Mouse (Mus musculus) stomach, embryonic 16.5 days (tissue): ENCODE measurements at regions not wholly inside any gene's neighbourhood (a gene's known extent, or its start where the extent isn't known, plus 50 kb on each side); places are given as distances from the start of the nearest gene placed in this dataset.

ENCODE experiments used
- ATAC-seq: fragments of 200-750 bp; cut with Nextera tagmentation; 2 replicates; pipeline ENCODE4 v1.8.0; 2017; ENCODE audit warnings: moderate number of reproducible peaks, moderate TSS enrichment; ENCODE audit not compliant: insufficient read depth, low FRiP score
- H3K27ac ChIP-seq: fragments of 300-500 bp; sonication (generic); 2 replicates; pipeline ENCODE4 v1.5.1; 2014; ENCODE audit warnings: low read length
- H3K27me3 ChIP-seq: fragments of 300-500 bp; sonication (generic); 2 replicates; pipeline ENCODE4 v1.6.1; 2014; ENCODE audit warnings: low read length, control low read depth, mixed read lengths; ENCODE audit not compliant: control insufficient read depth, insufficient read depth
- H3K36me3 ChIP-seq: fragments of 300-500 bp; sonication (generic); 2 replicates; pipeline ENCODE4 v1.6.1; 2014; ENCODE audit warnings: low read length; ENCODE audit not compliant: control insufficient read depth, insufficient read depth
- H3K4me1 ChIP-seq: fragments of 300-500 bp; sonication (generic); 2 replicates; pipeline ENCODE4 v1.6.1; 2014; ENCODE audit warnings: low read length, control low read depth, mixed read lengths; ENCODE audit not compliant: control insufficient read depth, insufficient read depth
- H3K4me2 ChIP-seq: fragments of 300-500 bp; sonication (generic); 2 replicates; pipeline ENCODE4 v1.6.1; 2014; ENCODE audit warnings: low read depth, low read length, mixed read lengths
- H3K4me3 ChIP-seq: fragments of 300-500 bp; sonication (generic); replicated peaks from 2 replicates; pipeline ENCODE4 v1.5.1; 2014; ENCODE audit warnings: mild to moderate bottlenecking, low read length
- H3K9ac ChIP-seq: fragments of 300-500 bp; sonication (generic); 2 replicates; pipeline ENCODE4 v1.6.1; 2014; ENCODE audit warnings: low read length
- H3K9me3 ChIP-seq: fragments of 300-500 bp; sonication (generic); replicated peaks from 2 replicates; pipeline ENCODE4 v1.6.1; 2016; ENCODE audit warnings: low read length, control low read depth; ENCODE audit not compliant: control insufficient read depth
- WGBS: fragments of 180-500 bp; shearing (Covaris S2); extraction: QIAGEN DNeasy Blood & Tissue Kit; methylation state at CpG from one replicate; pipeline ENCODE4 v1.1.7; 2014; 5-methylcytosine and 5-hydroxymethylcytosine counted together

GRCm38 (mm10) chr9:94301896-94302295 is 236.0 kb downstream of the 1190002N15Rik start:
- Histone ChIP-seq H3K36me3 (no peaks in the 10 kb centered on the region), H3K9ac (no peak overlapping the region), H3K4me1 (no peaks in the 10 kb centered on the region), H3K4me3 (no peak overlapping the region), H3K27ac (no peak overlapping the region), H3K9me3 (no peaks in the 10 kb centered on the region), H3K4me2 (no peak overlapping the region), H3K27me3 (no peaks in the 10 kb centered on the region)
- ATAC-seq, result no peak
- 77% methylated on average over 1 of the region's 1 CpGs for WGBS

- Histone ChIP-seq H3K36me3 (no peaks in the 10 kb centered on the region), H3K4me3 (no peak overlapping the region), H3K27me3 (no peaks in the 10 kb centered on the region), H3K9ac (no peak overlapping the region), H3K9me3 (no peaks in the 10 kb centered on the region), H3K4me1 (no peaks in the 10 kb centered on the region), H3K4me2 (no peak overlapping the region), H3K27ac (no peak overlapping the region)
- no peak for ATAC-seq
- WGBS, result 39% methylated on average over 6 of the region's 6 CpGs
These were observed 242.4 kb downstream of the 1190002N15Rik start for GRCm38 (mm10) chr9:94295431-94295830.

- Histone ChIP-seq H3K9ac (no peak overlapping the region), H3K27ac (no peak overlapping the region), H3K36me3 (no peaks in the 10 kb centered on the region), H3K4me3 (no peak overlapping the region), H3K4me1 (no peaks in the 10 kb centered on the region), H3K9me3 (no peaks in the 10 kb centered on the region), H3K4me2 (no peak overlapping the region), H3K27me3 (no peaks in the 10 kb centered on the region)
- no peak for ATAC-seq
- WGBS, result 67% methylated on average over 3 of the region's 3 CpGs
These were observed 245.7 kb downstream of the 1190002N15Rik start for GRCm38 (mm10) chr9:94292147-94292546.

GRCm38 (mm10) chr9:94289546-94289945 is 248.3 kb downstream of the 1190002N15Rik start:
- Histone ChIP-seq H3K4me3 (no peak overlapping the region), H3K4me2 (no peak overlapping the region), H3K9ac (no peak overlapping the region), H3K27ac (no peak overlapping the region), H3K9me3 (no peaks in the 10 kb centered on the region), H3K36me3 (no peaks in the 10 kb centered on the region), H3K4me1 (no peaks in the 10 kb centered on the region), H3K27me3 (no peaks in the 10 kb centered on the region)
- ATAC-seq, result no peak

GRCm38 (mm10) chr9:94287559-94287958 is 250.3 kb downstream of the 1190002N15Rik start:
- H3K4me3 ChIP-seq, result no peak overlapping the region
- no peak for ATAC-seq
- no peak overlapping the region for H3K9ac ChIP-seq
- no peaks in the 10 kb centered on the region for H3K4me1 ChIP-seq
- 57% methylated on average over 2 of the region's 2 CpGs for WGBS
- no peaks in the 10 kb centered on the region for H3K27me3 ChIP-seq
- H3K27ac ChIP-seq, result no peak overlapping the region
- H3K36me3 ChIP-seq, result no peaks in the 10 kb centered on the region
- H3K9me3 ChIP-seq, result no peaks in the 10 kb centered on the region
- no peak overlapping the region for H3K4me2 ChIP-seq

- Histone ChIP-seq H3K9me3 (no peaks in the 10 kb centered on the region), H3K9ac (no peak overlapping the region), H3K4me3 (no peak overlapping the region), H3K4me1 (no peaks in the 10 kb centered on the region), H3K27me3 (no peaks in the 10 kb centered on the region), H3K27ac (no peak overlapping the region), H3K4me2 (no peak overlapping the region), H3K36me3 (no peaks in the 10 kb centered on the region)
- ATAC-seq, result no peak
- WGBS, result 80% methylated on average over 4 of the region's 4 CpGs
These were observed 259.0 kb downstream of the 1190002N15Rik start for GRCm38 (mm10) chr9:94278657-94279585.

- H3K4me1 ChIP-seq, result no peaks in the 10 kb centered on the region
- H3K9me3 ChIP-seq, result no peaks in the 10 kb centered on the region
- H3K36me3 ChIP-seq, result no peaks in the 10 kb centered on the region
- no peaks in the 10 kb centered on the region for H3K27me3 ChIP-seq
- no peak overlapping the region for H3K9ac ChIP-seq
- no peak overlapping the region for H3K4me3 ChIP-seq
- H3K27ac ChIP-seq, result no peak overlapping the region
- H3K4me2 ChIP-seq, result no peak overlapping the region
- no peak for ATAC-seq
- 70% methylated on average over 3 of the region's 3 CpGs for WGBS
These were observed 260.8 kb downstream of the 1190002N15Rik start for GRCm38 (mm10) chr9:94277096-94277495.

GRCm38 (mm10) chr9:94269213-94269612 is 268.7 kb downstream of the 1190002N15Rik start:
- 44% methylated on average over 5 of the region's 5 CpGs for WGBS
- Histone ChIP-seq H3K4me2 (no peak overlapping the region), H3K9ac (no peak overlapping the region), H3K27ac (peak overlapping the region; percentile 17; the same call in 1 of the 2 replicates), H3K9me3 (no peaks in the 10 kb centered on the region), H3K36me3 (no peaks in the 10 kb centered on the region), H3K4me3 (no peak overlapping the region), H3K4me1 (no peaks in the 10 kb centered on the region), H3K27me3 (no peaks in the 10 kb centered on the region)
- ATAC-seq, result peak; percentile 62; the same call in 1 of the 2 replicates

- Histone ChIP-seq H3K27ac (no peak overlapping the region), H3K4me1 (no peaks in the 10 kb centered on the region), H3K36me3 (no peaks in the 10 kb centered on the region), H3K4me2 (no peak overlapping the region), H3K27me3 (no peaks in the 10 kb centered on the region), H3K4me3 (no peak overlapping the region), H3K9me3 (no peaks in the 10 kb centered on the region), H3K9ac (no peak overlapping the region)
- WGBS, result 86% methylated on average over 1 of the region's 1 CpGs
- ATAC-seq, result no peak
These were observed 270.6 kb downstream of the 1190002N15Rik start for GRCm38 (mm10) chr9:94267243-94267642.
